Mouse (Mus musculus) embryonic facial prominence, embryonic 15.5 days (tissue): ENCODE data around the gene Spata21. TPM values are rescaled to one million over a fixed set of nuclear protein-coding genes. Genes with fewer than 3 reads are reported as not detected.
"Not testable (repeated sequence)": the region's sequence is repeated elsewhere in the genome, so short reads cannot be mapped to it uniquely, and the experiment has no call there.

ENCODE experiments used
- ATAC-seq: fragments of 200-750 bp; cut with Nextera tagmentation; 2 replicates; pipeline ENCODE4 v1.8.0; 2017; ENCODE audit warnings: low read depth, moderate TSS enrichment; ENCODE audit not compliant: insufficient number of reproducible peaks, low FRiP score, low TSS enrichment
- H3K27ac ChIP-seq: fragments of 300-500 bp; sonication (generic); replicated peaks from 2 replicates; pipeline ENCODE4 v1.5.1; 2015; ENCODE audit warnings: mild to moderate bottlenecking, inconsistent platforms
- H3K27me3 ChIP-seq: fragments of 300-500 bp; sonication (generic); 2 replicates; pipeline ENCODE4 v1.6.1; 2015; ENCODE audit warnings: inconsistent platforms
- H3K36me3 ChIP-seq: fragments of 300-500 bp; sonication (generic); 2 replicates; pipeline ENCODE4 v1.6.1; 2015; ENCODE audit warnings: mild to moderate bottlenecking, inconsistent platforms
- H3K4me1 ChIP-seq: fragments of 300-500 bp; sonication (generic); 2 replicates; pipeline ENCODE4 v1.6.1; 2015; ENCODE audit warnings: inconsistent platforms
- H3K4me2 ChIP-seq: fragments of 300-500 bp; sonication (generic); replicated peaks from 2 replicates; pipeline ENCODE4 v1.6.1; 2015; ENCODE audit warnings: mild to moderate bottlenecking, inconsistent platforms
- H3K4me3 ChIP-seq: fragments of 300-500 bp; sonication (generic); replicated peaks from 2 replicates; pipeline ENCODE4 v1.5.1; 2015; ENCODE audit warnings: mild to moderate bottlenecking, inconsistent platforms
- H3K9ac ChIP-seq: fragments of 300-500 bp; sonication (generic); 2 replicates; pipeline ENCODE4 v1.6.1; 2015; ENCODE audit warnings: inconsistent platforms
- H3K9me3 ChIP-seq: fragments of 300-500 bp; sonication (generic); replicated peaks from 2 replicates; pipeline ENCODE4 v1.6.1; 2016; ENCODE audit warnings: inconsistent platforms
- WGBS: fragments of 180-500 bp; shearing (Covaris S2); methylation state at CpG from one replicate; pipeline ENCODE4 v1.1.7; 2015; 5-methylcytosine and 5-hydroxymethylcytosine counted together
- polyA plus RNA-seq: library from polyadenylated mRNA; unstranded; fragments of >200 nt; fragmentation: Nextera tagmentation; extraction: Ambion mirVana; gene quantifications from 2 replicates; pipeline ENCODE4 v1.2.1, GENCODE M21; 2015

The Spata21 gene
- polyA plus RNA-seq, 1 experiment from 2014 or later, result 0.20 TPM

DNA sequence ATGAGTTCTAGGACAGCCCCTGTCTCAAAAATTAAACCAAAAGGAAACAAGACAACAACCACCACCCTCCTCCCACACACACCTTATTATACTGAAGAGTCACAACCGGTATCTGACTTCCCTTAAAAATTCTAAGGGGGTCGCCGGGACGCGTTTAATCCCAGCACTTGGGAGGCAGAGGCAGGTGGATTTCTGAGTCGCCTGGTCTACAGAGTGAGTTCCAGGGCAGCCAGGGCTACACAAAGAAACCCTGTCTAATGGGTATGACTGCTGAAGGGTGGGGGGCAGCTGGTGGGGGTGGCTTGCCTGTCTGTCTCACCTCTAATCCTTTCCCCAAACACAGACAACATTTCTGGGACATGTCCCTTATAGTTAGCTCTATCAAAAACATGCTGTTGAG is 52.8 kb downstream of the Spata21 start:
- ATAC-seq, result no peak
- WGBS, result 82% methylated on average over 6 of the region's 6 CpGs
- H3K27me3 ChIP-seq, result no peaks in the 10 kb centered on the region

DNA sequence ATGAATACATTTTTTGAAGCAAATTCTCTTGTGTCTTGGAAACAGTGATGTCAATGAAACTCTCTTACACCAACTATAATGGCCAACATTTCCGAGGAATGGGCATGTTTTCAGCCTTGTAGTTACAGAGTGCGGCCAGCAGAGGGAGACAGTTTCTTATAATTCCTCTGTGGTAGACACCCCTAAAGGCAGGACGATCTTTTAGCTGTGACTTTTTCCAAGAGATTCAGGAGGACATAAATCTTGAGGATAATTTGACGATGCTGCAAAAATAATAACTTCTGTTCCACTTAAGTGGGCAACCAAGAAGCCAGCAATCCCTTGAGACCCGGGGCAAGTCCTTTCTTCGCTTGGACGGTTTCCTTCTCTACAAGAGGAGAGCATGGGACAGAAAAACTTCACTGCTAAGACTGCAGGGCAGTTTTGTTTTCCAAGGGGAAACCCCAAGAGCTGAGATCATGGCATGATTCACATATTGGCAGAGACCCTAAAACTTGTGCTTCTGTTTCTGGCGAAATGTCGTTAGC is 54.2 kb downstream of the Spata21 start:
- 14% methylated on average over 9 of the region's 9 CpGs for WGBS
- no peak overlapping the region for H3K9ac ChIP-seq

More for the DNA sequence above, 52.8 kb downstream of the Spata21 start:
- Histone ChIP-seq H3K4me1 (peaks cover 36% of the 10 kb centered on the region), H3K9ac (no peak overlapping the region), H3K9me3 (no peaks in the 10 kb centered on the region), H3K27ac (no peak overlapping the region), H3K36me3 (no peaks in the 10 kb centered on the region), H3K4me3 (no peak overlapping the region), H3K4me2 (no peak overlapping the region)

DNA sequence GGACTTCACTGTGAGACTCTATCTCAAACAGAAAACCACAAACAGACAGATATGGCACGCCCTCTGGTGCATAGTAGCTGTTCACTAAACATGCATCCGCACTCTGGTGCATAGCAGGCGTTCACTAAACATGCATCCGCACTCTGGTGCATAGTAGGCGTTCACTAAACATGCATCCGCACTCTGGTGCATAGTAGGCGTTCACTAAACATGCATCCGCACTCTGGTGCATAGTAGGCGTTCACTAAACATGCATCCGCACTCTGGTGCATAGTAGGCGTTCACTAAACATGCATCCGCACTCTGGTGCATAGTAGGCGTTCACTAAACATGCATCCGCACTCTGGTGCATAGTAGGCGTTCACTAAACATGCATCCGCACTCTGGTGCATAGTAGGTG is 57.0 kb downstream of the Spata21 start:
- not testable (repeated sequence) for H3K36me3 ChIP-seq, H3K27me3 ChIP-seq, H3K4me3 ChIP-seq, H3K9me3 ChIP-seq, H3K9ac ChIP-seq, H3K4me2 ChIP-seq, H3K27ac ChIP-seq, ATAC-seq
- 93% methylated on average over 11 of the region's 16 CpGs for WGBS
- H3K4me1 ChIP-seq, result peaks cover 29% of the 10 kb centered on the region

More for the DNA sequence above, 54.2 kb downstream of the Spata21 start:
- H3K4me2 ChIP-seq, result peak overlapping the region; percentile 43
- ATAC-seq, result no peak
- no peaks in the 10 kb centered on the region for H3K9me3 ChIP-seq
- no peaks in the 10 kb centered on the region for H3K27me3 ChIP-seq
- H3K27ac ChIP-seq, result peak overlapping the region; percentile 58; the same call in 1 of the 2 replicates
- no peaks in the 10 kb centered on the region for H3K36me3 ChIP-seq
- peaks cover 30% of the 10 kb centered on the region for H3K4me1 ChIP-seq
- no peak overlapping the region for H3K4me3 ChIP-seq

DNA sequence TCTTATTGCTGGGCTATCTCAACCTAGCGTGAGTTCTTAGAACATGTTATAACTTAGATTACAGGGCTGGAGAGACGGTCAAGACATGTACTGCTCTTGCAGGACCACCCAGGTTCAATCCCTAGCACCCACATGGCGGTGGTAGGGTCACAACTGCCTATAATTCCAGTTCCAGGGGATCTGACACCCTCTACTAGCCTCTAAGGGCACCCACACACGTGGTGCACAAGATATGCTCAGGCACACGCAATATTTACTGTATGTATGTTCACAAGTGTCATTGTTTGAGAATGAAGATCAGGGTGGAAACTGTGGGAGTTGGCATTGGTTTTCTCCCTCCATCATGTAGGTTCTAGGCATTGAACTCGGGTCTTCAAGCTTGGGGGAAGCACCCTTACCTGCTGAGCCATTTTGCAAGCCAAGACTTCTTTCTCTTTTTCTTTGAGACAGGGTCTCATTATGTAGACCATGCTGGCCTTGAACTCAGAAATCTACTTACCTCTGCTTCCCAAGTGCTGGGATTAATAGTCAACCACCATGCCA is 58.4 kb downstream of the Spata21 start:
- Histone ChIP-seq H3K27me3 (no peaks in the 10 kb centered on the region), H3K9ac (no peak overlapping the region), H3K4me2 (peak overlapping the region; percentile 76), H3K27ac (no peak overlapping the region), H3K36me3 (no peaks in the 10 kb centered on the region), H3K9me3 (no peaks in the 10 kb centered on the region), H3K4me3 (no peak overlapping the region; the same call in 1 of the 2 replicates), H3K4me1 (peaks cover 35% of the 10 kb centered on the region)
- WGBS, result 91% methylated on average over 6 of the region's 6 CpGs
- no peak for ATAC-seq

DNA sequence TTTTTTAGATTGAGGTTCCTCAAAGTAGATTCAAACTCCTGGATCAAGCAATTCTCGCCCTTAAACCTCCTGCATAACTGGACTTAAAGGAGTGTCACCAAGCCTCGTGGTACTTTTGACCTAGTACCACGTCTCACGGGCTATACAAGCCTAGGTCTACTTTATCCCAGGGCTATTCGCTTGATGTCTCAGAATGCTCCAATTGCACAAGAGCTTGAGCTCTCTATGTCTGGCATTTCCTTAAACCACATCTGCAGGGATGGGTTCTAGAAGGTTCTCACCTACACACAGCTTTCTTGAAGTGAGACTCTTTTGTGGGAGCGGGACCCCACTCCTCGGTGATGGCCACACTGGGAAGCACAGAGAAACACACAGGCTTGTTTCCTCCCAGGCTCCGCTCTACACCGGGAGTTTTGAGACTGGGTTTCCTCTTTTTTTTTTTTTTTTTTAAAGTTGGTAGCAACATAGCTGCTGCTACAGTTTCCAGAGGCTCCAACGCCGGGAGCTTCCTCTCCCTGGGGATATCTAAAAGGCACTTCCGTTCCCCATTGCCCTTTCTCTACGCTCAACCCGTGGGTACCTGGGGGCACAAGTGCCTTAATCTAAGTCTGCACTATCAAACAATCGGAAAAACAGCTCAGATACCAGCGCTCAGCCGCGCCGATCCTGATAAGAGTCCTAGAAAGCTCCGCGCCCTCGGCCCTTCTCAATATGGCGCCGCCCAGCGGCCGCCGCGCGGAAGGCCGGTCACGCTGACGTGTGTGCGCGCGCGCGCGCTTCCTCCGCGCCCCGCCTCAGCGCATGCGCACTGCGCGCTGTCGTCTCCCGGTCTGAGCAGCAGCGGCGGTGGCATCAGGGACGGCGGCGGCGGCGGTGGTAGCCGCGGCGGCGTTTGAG is 59.2 kb downstream of the Spata21 start, which contains the start of gene Fbxo42:
Gene Fbxo42, plus strand, starts transcription at position 802 of the 897 bp plus-strand sequence.
- WGBS, result 7% methylated on average over 58 of the region's 58 CpGs
- no peaks in the 10 kb centered on the region for H3K27me3 ChIP-seq

DNA sequence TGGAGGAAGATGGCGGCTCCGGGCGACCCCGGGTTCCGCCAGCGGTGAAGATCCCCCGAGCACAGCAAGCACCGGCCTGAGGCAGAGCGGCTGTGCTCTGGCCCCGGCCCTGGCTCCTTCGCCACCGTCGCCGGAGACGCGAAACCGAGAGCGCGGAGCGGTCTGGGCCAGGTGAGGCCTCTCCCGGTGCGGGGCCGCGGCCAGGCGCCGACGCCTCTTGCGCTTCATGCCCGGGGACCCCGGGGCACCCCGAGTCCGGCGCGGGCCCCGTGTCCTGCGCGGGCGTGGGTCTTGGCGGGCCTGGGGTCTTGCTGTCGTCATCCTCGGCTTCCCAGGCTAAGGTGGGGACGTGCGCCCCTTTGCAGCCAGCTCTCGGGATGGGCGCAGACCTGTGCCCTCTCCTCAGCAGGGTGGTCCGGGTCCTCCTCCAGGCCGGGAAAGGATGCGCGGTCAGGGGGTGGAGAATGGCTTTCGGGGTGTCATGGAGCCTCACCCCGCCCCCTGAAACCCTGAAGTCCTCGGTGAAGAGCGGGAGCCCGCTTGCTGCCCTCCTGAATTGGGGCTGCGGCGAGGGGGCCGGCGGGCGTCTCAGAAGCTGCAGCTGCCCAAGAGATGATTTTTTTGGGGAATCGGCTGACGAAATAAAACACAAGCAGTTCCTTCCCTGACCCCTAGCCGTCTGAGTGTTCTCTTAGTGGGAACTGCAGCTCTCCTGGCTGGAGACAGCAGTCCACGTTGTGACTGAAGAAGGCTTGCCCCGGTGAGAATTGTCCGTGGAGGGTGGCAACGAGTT is 60.1 kb downstream of the Spata21 start:
- Histone ChIP-seq H3K4me3 (peak overlapping the region; percentile 88), H3K27me3 (no peaks in the 10 kb centered on the region), H3K9ac (peak overlapping the region; percentile 92), H3K9me3 (no peaks in the 10 kb centered on the region), H3K4me2 (peak overlapping the region; percentile 76), H3K4me1 (peaks cover 35% of the 10 kb centered on the region), H3K36me3 (no peaks in the 10 kb centered on the region), H3K27ac (peak overlapping the region; percentile 95)
- peak; percentile 82 for ATAC-seq
- WGBS, result under 1% methylated on average over 60 of the region's 66 CpGs

More for the DNA sequence above, 59.2 kb downstream of the Spata21 start, which contains the start of gene Fbxo42:
- Histone ChIP-seq H3K4me1 (peaks cover 35% of the 10 kb centered on the region), H3K4me3 (peak within 1 kb of the TSS; percentile 88), H3K9ac (peak within 1 kb of the TSS; percentile 92), H3K9me3 (no peaks in the 10 kb centered on the region), H3K36me3 (no peaks in the 10 kb centered on the region), H3K27ac (peak within 1 kb of the TSS; percentile 95), H3K4me2 (peak within 1 kb of the TSS; percentile 76)
- ATAC-seq, result peak; percentile 87

GRCm38 (mm10) chr4:141149116-141149515 is 61.0 kb downstream of the Spata21 start:
- peak overlapping the region; percentile 76 for H3K4me2 ChIP-seq
- peak overlapping the region; percentile 88 for H3K4me3 ChIP-seq
- 18% methylated on average over 7 of the region's 7 CpGs for WGBS
- H3K9me3 ChIP-seq, result no peaks in the 10 kb centered on the region
- peaks cover 35% of the 10 kb centered on the region for H3K4me1 ChIP-seq
- H3K36me3 ChIP-seq, result no peaks in the 10 kb centered on the region
- no peak overlapping the region for H3K27ac ChIP-seq
- ATAC-seq, result no peak
- H3K9ac ChIP-seq, result peak overlapping the region; percentile 92
- no peaks in the 10 kb centered on the region for H3K27me3 ChIP-seq

GRCm38 (mm10) chr4:141157485-141157884 is 69.4 kb downstream of the Spata21 start:
- Histone ChIP-seq H3K36me3 (no peaks in the 10 kb centered on the region), H3K27me3 (no peaks in the 10 kb centered on the region), H3K4me3 (no peak overlapping the region), H3K9me3 (no peaks in the 10 kb centered on the region), H3K27ac (no peak overlapping the region), H3K4me1 (peaks cover 17% of the 10 kb centered on the region), H3K9ac (no peak overlapping the region), H3K4me2 (no peak overlapping the region)
- WGBS, result 85% methylated on average over 4 of the region's 4 CpGs
- no peak for ATAC-seq

DNA sequence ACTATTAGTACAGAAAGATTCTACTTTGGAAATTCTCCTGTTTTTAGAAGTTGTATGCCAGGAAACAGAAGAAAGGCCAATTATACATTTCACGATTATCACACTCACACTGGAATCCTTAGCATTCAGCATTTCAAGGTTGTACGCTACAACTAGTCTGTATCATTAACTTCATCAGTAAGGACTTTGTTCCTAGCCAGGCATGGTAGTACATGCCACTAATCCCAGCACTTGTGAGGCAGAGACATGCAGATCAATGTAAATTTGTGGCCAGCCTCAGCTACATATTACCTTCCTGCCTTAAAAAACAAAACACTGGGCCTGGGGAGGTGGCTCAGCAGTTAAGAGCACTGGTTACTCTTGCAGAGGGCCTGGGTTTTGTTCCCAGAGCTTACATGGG is 70.5 kb downstream of the Spata21 start:
- H3K27ac ChIP-seq, result no peak overlapping the region
- no peaks in the 10 kb centered on the region for H3K9me3 ChIP-seq
- H3K36me3 ChIP-seq, result no peaks in the 10 kb centered on the region

GRCm38 (mm10) chr4:141159093-141159492 is 71.0 kb downstream of the Spata21 start:
- Histone ChIP-seq H3K27ac (peak overlapping the region; percentile 24; the same call in 1 of the 2 replicates), H3K9ac (no peak overlapping the region), H3K4me1 (peaks cover 13% of the 10 kb centered on the region), H3K4me2 (no peak overlapping the region), H3K9me3 (no peaks in the 10 kb centered on the region), H3K27me3 (no peaks in the 10 kb centered on the region), H3K4me3 (no peak overlapping the region), H3K36me3 (no peaks in the 10 kb centered on the region)
- WGBS, result 42% methylated on average over 11 of the region's 11 CpGs
- ATAC-seq, result no peak

More for the DNA sequence above, 70.5 kb downstream of the Spata21 start:
- Histone ChIP-seq H3K27me3 (no peaks in the 10 kb centered on the region), H3K4me1 (peaks cover 13% of the 10 kb centered on the region), H3K4me3 (no peak overlapping the region), H3K4me2 (no peak overlapping the region), H3K9ac (no peak overlapping the region)
- 65% methylated on average over 2 of the region's 2 CpGs for WGBS
- no peak for ATAC-seq
